Mouse (Mus musculus) skeletal muscle tissue, adult 2 months (tissue): ENCODE data around the gene H2bfm.
"Not testable (repeated sequence)": the region's sequence is repeated elsewhere in the genome, so short reads cannot be mapped to it uniquely, and the experiment has no call there.

Experiments
- DNase-seq: peaks from one replicate; pipeline ENCODE4 v3.0.0-alpha.2; 2012; ENCODE audit warnings: low read depth, low spot score

Gene H2bfm

DNA sequence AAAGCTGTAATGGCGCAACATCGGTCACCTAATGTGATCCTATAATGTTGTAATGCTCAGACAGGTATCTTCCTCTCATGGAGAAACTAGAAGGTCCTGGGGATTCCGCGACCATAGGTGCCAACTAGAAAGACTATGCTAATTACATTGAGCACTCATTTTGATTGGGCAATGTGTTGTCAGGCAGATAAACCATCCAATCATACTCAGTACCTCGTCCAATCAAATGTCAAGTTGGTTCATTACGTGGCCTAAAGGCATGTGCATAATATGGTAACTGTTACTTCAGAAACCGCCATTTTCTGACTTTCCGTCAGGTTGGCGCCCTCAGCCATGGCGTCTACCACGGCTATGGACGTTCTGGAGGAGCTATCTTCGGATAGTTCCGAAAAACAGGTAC is at the start of gene H2bfm:
Gene H2bfm (plus strand): TSS at position 295 of the 400 bp plus-strand sequence.
- DNase-seq = no peak

DNA sequence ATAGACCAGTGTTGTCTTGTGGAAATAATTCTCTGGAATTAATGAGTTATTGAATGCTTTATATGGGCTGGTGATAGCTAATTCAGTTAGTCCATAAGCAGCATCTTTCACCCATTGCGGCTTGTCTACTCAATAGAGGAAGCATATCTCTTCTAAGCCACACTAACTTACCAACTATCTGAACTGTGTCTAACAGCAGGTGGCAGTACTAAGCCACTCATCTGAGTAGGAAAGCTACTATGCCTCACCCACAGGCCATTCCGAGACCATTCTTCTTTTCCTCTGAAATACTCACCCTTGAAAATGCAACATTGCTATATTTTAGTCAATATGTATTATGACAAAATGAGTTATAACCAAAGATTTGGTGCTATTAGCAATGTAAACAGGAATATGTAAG is 31.4 kb upstream of the H2bfm start:
- no peak for DNase-seq

DNA sequence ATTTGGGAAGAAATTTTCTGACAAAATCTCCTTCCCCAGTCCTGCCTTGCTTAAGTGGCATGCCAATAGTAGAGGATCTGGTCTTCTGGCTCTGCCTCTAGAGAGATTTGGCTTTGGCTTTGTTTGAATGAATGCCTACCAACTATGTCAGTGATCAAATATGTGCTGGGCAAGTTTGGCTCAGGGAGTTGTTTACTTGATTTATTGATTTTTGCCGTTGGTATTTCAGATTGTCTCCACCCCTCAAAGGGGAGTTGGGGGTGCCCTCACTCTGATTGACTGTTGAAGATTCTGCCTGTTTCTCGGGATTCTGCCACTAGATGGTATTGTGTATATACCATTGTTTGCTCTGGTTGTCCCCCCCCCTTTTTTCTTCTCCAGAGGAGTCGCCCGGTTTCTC is 22.8 kb upstream of the H2bfm start:
- DNase-seq = no peak

DNA sequence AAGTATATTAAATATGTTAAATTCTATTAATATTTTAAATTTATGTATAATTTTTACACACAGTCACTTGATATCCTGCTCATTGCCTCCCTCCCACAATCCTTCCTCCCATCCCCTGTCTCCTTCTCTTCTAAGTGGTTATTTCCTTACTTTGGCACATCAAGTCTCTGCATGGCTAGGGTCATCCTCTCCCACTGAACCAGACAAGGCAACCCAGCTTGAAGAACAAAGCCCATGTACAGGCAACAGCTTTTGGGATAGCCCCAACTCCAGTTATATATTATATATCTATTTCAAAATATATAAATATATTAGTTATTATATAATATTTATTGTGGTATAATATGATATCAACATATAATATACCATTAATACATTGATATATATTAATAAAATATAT is 1.3 kb upstream of the H2bfm start:
- no peak for DNase-seq

DNA sequence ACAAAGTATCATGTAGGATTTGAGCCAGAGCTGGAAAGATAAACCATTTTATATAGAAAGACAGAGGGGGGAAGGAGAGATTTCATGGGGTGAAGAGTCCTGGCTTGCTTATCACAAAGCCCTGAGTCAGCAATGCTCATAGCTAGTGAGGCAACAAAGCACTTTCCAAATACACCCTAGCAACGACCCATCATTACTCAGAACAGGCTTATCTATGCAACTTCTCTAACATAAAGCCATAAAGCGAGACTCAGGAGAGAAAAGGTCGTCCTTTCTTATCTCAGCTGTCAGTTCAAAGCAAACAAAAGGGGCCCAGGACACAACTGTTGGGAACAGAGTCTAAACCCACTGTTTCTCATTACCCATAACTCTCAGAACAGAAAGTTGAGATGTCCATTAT is 10.9 kb downstream of the H2bfm start:
- no peak for DNase-seq

DNA sequence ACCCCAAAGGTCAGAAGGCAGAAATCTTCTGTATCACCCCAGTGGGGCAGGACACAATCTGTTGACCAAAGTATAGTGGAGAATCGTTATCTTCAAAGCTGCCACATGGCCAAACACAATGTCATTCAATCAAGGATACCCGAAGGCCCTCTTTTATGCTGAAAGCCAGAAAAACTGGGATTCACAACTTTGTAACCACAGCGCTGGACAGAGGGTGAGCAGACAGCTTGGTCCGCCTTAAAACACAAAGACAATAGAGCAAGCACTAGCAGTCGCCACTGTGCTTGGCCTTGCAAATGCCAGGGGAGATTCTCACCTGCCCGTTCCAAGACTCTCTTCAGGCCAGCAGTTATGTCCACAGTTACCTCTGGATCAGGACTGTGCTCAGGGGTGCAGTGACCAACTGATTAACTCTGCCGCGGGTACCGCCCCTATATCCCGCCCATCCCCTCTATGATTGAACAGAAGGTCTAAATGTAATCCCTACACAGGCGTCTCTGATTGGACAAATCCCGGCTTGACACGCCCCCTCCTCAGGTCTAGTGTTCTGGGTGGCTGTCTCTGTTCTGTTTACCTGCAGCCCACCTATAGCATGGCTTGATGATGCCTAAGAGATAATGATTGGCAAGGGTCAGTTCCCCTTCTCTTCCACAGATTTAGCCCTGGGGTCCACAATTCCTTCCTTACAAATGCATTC is 30.6 kb downstream of the H2bfm start:
- DNase-seq = not testable (repeated sequence)

DNA sequence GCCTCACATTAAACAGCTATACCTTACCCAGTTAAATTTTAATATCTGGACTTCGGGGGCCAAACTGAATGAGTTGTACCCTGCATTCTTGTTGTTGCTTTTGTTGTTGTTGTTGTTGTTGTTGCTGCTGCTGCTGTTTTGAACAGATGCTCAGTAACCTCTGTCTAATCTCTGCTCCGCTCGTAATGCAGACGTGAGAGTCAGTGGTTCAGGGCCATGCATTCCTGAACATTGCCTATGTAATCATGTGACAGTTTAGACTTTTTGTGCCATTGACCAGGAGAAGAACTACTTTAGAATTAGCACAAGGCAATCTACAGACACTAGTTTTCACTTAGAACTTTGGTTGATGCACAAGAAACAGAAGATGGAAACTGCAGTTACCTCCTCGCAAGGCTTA is 31.2 kb downstream of the H2bfm start:
- DNase-seq = not testable (repeated sequence)

DNA sequence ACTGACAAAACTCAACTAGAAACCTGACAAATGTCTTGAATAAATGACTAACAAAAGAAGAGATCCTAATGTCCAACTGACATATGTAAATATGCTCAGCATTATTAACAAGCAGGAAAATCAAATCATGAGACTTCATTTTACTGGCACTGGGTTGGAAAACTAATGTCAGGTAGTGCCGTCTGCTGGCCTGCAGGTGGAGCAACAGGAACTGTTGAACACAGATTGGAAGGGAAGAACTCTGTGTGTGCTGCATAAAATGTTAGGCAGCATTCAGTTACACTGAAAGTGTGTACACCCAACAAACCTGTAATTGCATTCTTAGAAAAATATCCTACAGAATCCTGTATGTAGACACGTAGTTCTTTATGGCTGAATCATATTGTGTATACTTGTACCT is 32.6 kb downstream of the H2bfm start:
- no peak for DNase-seq

DNA sequence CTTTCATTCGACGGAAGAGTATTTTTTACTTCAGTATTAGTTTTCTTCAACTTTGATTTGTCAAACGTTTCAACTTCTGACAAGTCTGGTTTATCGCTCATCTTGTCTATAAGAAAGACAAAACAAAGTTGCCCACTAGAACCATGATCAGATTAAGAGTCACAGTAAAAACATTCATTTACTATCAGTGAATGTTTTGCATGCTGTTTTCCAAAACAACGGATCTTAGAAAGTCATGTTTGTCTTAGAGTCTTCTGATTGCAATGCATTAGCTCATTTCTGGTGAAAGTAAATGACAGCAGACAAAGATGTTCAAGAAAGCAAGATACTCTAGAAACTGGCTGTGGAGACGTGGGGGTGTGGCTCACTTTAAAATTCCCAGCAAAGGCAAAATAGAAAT is 48.3 kb downstream of the H2bfm start, which contains the start of gene Tmsb15b2:
Gene Tmsb15b2 (minus strand): TSS at position 101 of the 400 bp plus-strand sequence.
- not testable (repeated sequence) for DNase-seq

DNA sequence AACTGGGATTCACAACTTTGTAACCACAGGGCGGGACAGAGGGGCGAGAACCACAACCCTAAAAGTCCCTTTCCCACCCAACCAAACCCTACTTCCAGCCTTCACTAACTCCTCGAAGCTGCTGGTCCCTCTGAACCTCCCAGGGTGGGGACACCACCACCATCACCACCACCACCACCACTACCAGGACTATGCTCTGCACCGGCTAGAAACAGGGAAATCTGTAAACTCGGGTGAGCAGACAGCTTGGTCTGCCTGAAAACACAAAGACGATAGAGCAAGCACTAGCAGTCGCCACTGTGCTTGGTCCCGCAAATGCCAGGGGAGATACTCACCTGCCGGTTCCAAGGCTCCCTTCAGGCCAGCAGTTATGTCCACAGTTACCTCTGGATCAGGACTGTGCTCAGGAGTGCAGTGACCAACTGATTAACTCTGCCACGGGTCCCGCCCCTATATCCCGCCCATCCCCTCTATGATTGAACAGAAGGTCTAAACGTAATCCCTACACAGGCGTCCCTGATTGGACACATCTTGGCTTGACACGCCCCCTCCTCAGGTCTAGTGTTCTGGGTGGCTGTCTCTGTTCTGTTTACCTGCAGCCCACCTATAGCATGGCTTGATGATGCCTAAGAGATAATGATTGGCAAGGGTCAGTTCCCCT is 49.4 kb downstream of the H2bfm start, which contains the start of the genes Tmsb15l and Tmsb15b1:
Gene Tmsb15l (minus strand): TSS at position 446 of the 661 bp plus-strand sequence.
Gene Tmsb15b1 (minus strand): TSS at position 451 of the 661 bp plus-strand sequence.
- DNase-seq = peak; percentile 39
